Mouse (Mus musculus) bone marrow macrophage, adult 2 months (primary cell): ENCODE data around the gene Ripor2. TPM values are rescaled to one million over a fixed set of nuclear protein-coding genes. Genes with fewer than 3 reads are reported as not detected.

ENCODE experiments used
- H3K27ac ChIP-seq: 2 replicates; pipeline ENCODE4 v1.5.1; 2012; ENCODE audit warnings: low read depth, low read length; ENCODE audit not compliant: insufficient read depth
- H3K4me1 ChIP-seq: 2 replicates; pipeline ENCODE4 v1.6.1; 2012; ENCODE audit warnings: low read length; ENCODE audit not compliant: control insufficient read depth, insufficient read depth
- H3K4me3 ChIP-seq: 2 replicates; pipeline ENCODE4 v1.5.1; 2012; ENCODE audit warnings: mild to moderate bottlenecking, low read length, moderate library complexity; ENCODE audit not compliant: insufficient read depth
- CTCF ChIP-seq: IDR thresholded peaks from 2 replicates; pipeline ENCODE4 v1.5.1; 2012; ENCODE audit warnings: low read depth, mild to moderate bottlenecking, low read length, moderate library complexity
- POLR2A ChIP-seq: IDR thresholded peaks from 2 replicates; pipeline ENCODE4 v1.6.1; 2012; ENCODE audit warnings: mild to moderate bottlenecking, low read depth, low read length, borderline replicate concordance
- polyA plus RNA-seq: library from polyadenylated mRNA; stranded (reverse); fragments of >200 nt; gene quantifications from 2 replicates; pipeline ENCODE4 v1.2.4, GENCODE M21; 2012; ENCODE audit not compliant: missing spikeins, insufficient read depth, insufficient read length

The Ripor2 gene
- polyA plus RNA-seq, 1 experiment = 0.46 TPM

GRCm38 (mm10) chr13:24564706-24565105, 17.3 kb upstream of the Ripor2 start:
- no peak for TF ChIP-seq CTCF
- TF ChIP-seq POLR2A = no peak
- no peak overlapping the region for H3K4me3 ChIP-seq
- no peaks in the 10 kb centered on the region for H3K4me1 ChIP-seq
- no peak overlapping the region for H3K27ac ChIP-seq

DNA sequence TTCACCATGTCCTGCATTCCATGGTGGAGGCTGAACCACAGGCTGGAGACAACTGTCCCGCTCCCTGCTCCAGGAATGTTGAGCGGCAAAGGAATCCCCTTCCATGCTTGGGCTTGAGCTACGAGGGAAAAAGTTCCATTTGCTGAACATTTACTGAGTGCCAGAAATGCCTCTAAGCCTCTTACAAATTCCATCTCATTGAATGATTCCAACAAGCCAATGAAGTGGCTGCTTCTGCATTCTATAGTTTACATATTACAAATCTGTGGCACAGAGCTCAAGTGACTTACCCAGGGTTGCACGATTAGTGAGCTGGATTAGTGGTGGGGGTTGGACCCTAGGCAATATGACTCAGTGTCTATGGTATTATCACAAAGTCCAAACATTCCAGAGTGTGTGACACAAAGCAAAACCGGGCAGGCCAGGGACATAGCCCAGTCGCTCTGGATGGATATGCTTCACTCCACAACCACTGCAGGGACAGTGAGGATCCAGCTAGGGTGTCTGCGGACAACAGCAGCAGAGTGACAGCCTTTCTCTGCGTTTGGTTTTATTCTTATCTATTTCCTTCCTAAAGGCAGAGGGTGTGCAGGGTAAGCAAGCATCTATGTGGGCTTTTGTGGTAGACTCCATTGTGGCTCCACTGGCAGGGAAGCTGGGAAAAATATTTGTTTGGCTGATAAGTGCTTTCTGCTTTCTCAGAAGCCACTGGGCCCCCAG, 16.6 kb upstream of the Ripor2 start:
- H3K27ac ChIP-seq = no peak overlapping the region
- no peak overlapping the region for H3K4me3 ChIP-seq
- no peaks in the 10 kb centered on the region for H3K4me1 ChIP-seq
- no peak for TF ChIP-seq POLR2A
- no peak for TF ChIP-seq CTCF

DNA sequence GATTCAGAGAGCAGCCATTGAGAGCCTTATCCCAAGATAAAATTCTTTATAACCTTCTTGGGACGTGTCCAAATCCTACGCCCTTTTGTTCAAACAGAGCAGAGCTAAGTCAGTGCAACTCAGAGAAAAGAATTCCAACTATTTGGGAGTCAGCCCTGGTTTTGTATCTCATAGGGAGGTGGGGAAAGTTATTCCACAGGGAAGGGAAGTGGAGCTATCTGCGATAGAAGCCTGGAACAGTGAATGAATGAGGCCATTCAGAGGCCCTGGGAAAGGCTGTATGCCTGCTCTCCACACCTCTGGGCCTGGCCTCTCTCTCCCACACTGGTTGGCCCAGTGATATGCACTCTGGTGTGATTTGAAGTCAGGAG, 16.1 kb upstream of the Ripor2 start:
- TF ChIP-seq CTCF (no peak), POLR2A (no peak)
- Histone ChIP-seq H3K4me1 (no peaks in the 10 kb centered on the region), H3K4me3 (no peak overlapping the region), H3K27ac (no peak overlapping the region)

- no peak overlapping the region for H3K4me3 ChIP-seq
- no peaks in the 10 kb centered on the region for H3K4me1 ChIP-seq
- no peak overlapping the region for H3K27ac ChIP-seq
- TF ChIP-seq POLR2A = no peak
Measured at GRCm38 (mm10) chr13:24567176-24567811, 14.7 kb upstream of the Ripor2 start.

- Histone ChIP-seq H3K4me1 (no peaks in the 10 kb centered on the region), H3K4me3 (no peak overlapping the region), H3K27ac (no peak overlapping the region)
- TF ChIP-seq POLR2A = no peak
Measured at GRCm38 (mm10) chr13:24569066-24569465, 12.9 kb upstream of the Ripor2 start.

- Histone ChIP-seq H3K4me3 (no peak overlapping the region), H3K27ac (no peak overlapping the region), H3K4me1 (no peaks in the 10 kb centered on the region)
Measured at GRCm38 (mm10) chr13:24570716-24571115, 11.3 kb upstream of the Ripor2 start.

GRCm38 (mm10) chr13:24571906-24572305, 10.1 kb upstream of the Ripor2 start:
- Histone ChIP-seq H3K27ac (no peak overlapping the region), H3K4me1 (no peaks in the 10 kb centered on the region), H3K4me3 (no peak overlapping the region)
- TF ChIP-seq POLR2A (no peak), CTCF (no peak)

More at GRCm38 (mm10) chr13:24570716-24571115, 11.3 kb upstream of the Ripor2 start:
- TF ChIP-seq CTCF = no peak
- no peak for TF ChIP-seq POLR2A

DNA sequence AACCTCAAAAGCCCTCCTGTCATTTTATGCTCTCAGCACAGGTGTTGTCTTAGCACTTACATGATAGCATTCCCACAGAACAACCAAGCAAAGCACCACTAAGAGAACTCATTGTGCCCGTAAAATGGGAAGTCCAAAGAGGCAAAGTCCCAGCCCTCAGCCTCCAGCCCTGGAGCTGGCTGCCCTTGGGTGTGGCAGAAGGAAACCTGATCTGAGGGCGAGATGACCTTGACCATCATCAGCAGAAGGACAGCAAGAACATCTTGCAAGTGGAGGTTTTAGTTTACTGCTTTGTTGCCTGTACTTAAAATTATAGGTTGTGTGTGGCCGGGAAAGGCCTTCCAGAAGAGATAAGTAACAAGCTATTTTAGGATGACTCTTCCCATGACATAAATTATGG, 6.9 kb upstream of the Ripor2 start:
- Histone ChIP-seq H3K4me1 (no peaks in the 10 kb centered on the region), H3K27ac (no peak overlapping the region), H3K4me3 (no peak overlapping the region)
- TF ChIP-seq POLR2A (no peak), CTCF (no peak)

- Histone ChIP-seq H3K27ac (no peak overlapping the region), H3K4me3 (no peak overlapping the region), H3K4me1 (no peaks in the 10 kb centered on the region)
- no peak for TF ChIP-seq CTCF
- no peak for TF ChIP-seq POLR2A
Measured at GRCm38 (mm10) chr13:24576338-24577119, 5.5 kb upstream of the Ripor2 start.

- Histone ChIP-seq H3K27ac (no peak overlapping the region), H3K4me3 (no peak overlapping the region), H3K4me1 (no peaks in the 10 kb centered on the region)
- no peak for TF ChIP-seq POLR2A
- TF ChIP-seq CTCF = no peak
Measured at GRCm38 (mm10) chr13:24578317-24578716, 3.7 kb upstream of the Ripor2 start.

- no peak for TF ChIP-seq CTCF
- Histone ChIP-seq H3K27ac (no peak overlapping the region), H3K4me3 (no peak overlapping the region), H3K4me1 (no peaks in the 10 kb centered on the region)
Measured at GRCm38 (mm10) chr13:24580759-24581158, 1.2 kb upstream of the Ripor2 start.
